Mouse (Mus musculus): ENCODE data around the gene Nat14. TPM values are rescaled to one million over a fixed set of nuclear protein-coding genes. Genes with fewer than 3 reads are reported as not detected.
"Not testable (repeated sequence)": the region's sequence is repeated elsewhere in the genome, so short reads cannot be mapped to it uniquely, and the experiment has no call there.

Gene Nat14
- 15.1 and 16.6 TPM in 2 replicates for polyA plus RNA-seq (2016; fragmentation: Nextera tagmentation; extraction: Ambion mirVana)

DNA sequence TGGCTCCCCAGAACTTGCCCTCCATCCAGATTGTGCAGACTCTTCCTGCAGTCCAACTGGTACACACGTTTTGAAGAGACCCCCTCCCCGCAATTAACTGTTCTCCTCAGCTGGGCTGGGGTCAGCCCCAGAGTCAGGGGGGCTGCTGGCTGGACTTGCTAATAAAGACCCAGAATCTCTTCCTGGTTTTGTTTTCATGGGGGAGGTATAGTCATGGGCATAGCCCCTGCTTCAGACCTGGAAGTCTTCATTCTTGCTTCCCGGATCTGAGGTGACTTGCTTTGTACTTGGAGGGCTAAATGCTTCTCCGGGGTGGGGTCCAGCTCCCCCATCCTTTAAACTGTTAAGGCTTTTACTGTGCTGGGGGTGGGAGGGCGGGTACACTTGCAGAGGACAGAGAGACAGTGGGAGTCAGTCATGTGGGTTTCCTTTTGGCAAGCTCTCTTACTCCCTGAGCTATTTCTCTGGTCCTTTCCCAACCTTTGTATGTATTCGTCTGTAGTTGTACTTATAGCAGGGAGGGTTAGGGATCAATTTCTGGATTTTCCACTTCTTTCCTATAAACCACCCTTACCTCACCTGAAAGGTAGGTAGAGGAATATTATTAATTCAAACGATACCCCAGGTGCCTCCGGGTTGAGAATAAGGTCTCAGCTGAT lies at the start of gene Nat14:
Nat14 (plus strand) TSS at position 205 of the 659 bp plus-strand sequence.
- WGBS: 24% methylated on average over 8 of the region's 8 CpGs
- H3K27me3 ChIP-seq: no peaks in the 10 kb centered on the region
- H3K27ac ChIP-seq (replicated peaks): peak within 1 kb of the TSS; percentile 98
- peaks cover 45% of the 10 kb centered on the region for H3K36me3 ChIP-seq
- peak within 1 kb of the TSS; percentile 40 for H3K4me3 ChIP-seq
- H3K9me3 ChIP-seq: no peaks in the 10 kb centered on the region
- H3K4me2 ChIP-seq (replicated peaks): peak within 1 kb of the TSS; percentile 78
- peaks cover 67% of the 10 kb centered on the region for H3K4me1 ChIP-seq
- H3K9ac ChIP-seq (replicated peaks): peak within 1 kb of the TSS; percentile 69
- no peak for ATAC-seq (ENCODE audit: low FRiP score, low read depth)

GRCm38 (mm10) chr7:4876753-4877221 lies 45.0 kb upstream of the Nat14 start, which contains the start of gene Isoc2a:
Gene Isoc2a (plus strand): TSS chr7:4877153.
- no peaks in the 10 kb centered on the region for H3K9me3 ChIP-seq
- H3K27ac ChIP-seq (replicated peaks): no peak within 1 kb of the TSS; the same call in 1 of the 2 replicates

DNA sequence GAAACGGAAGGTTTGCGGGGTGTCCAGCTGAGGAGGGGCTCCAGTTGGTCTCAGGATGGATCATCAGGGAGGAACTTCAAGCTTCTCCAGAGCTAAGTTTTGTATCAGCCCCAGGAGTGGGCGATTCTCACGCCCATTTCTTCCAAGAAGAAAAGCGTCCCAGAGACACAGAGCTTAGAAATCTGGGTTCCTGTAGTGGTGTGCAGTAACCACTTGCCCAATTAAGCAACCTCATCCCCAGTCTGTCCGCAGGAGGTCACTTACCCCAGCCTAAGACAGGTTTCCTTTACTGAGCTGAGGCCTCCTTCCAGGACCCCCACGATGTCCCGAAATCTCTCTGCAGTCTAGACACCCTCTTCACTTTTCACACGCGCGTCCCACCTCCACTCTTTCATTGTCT lies 44.6 kb upstream of the Nat14 start:
- no peak overlapping the region; the same call in 1 of the 2 replicates for H3K9ac ChIP-seq (replicated peaks)
- WGBS: 9% methylated on average over 11 of the region's 11 CpGs
- H3K36me3 ChIP-seq: no peaks in the 10 kb centered on the region
- peaks cover 14% of the 10 kb centered on the region for H3K4me1 ChIP-seq
- H3K4me3 ChIP-seq: peak overlapping the region; percentile 50
- ATAC-seq (ENCODE audit: low FRiP score, low read depth): peak; percentile 47
- H3K27me3 ChIP-seq: peaks cover 6% of the 10 kb centered on the region; the same call in 1 of the 2 replicates
- H3K4me2 ChIP-seq (replicated peaks): peak overlapping the region; percentile 84
- 0 out of 2 replicates have a peak, but pooled peaks cover 4% of the 10 kb centered on the region for H3K9me3 ChIP-seq
- H3K27ac ChIP-seq (replicated peaks): no peak overlapping the region

More at GRCm38 (mm10) chr7:4876753-4877221, 45.0 kb upstream of the Nat14 start, which contains the start of gene Isoc2a:
- peak; percentile 100 for ATAC-seq (ENCODE audit: low FRiP score, low read depth)
- H3K9ac ChIP-seq (replicated peaks): peak within 1 kb of the TSS; percentile 28; the same call in 1 of the 2 replicates
- peaks cover 14% of the 10 kb centered on the region for H3K4me1 ChIP-seq
- peak within 1 kb of the TSS; percentile 84 for H3K4me2 ChIP-seq (replicated peaks)
- 1% methylated on average over 22 of the region's 22 CpGs for WGBS
- no peaks in the 10 kb centered on the region for H3K36me3 ChIP-seq
- H3K27me3 ChIP-seq: peaks cover 6% of the 10 kb centered on the region; the same call in 1 of the 2 replicates
- H3K4me3 ChIP-seq: peak within 1 kb of the TSS; percentile 50

DNA sequence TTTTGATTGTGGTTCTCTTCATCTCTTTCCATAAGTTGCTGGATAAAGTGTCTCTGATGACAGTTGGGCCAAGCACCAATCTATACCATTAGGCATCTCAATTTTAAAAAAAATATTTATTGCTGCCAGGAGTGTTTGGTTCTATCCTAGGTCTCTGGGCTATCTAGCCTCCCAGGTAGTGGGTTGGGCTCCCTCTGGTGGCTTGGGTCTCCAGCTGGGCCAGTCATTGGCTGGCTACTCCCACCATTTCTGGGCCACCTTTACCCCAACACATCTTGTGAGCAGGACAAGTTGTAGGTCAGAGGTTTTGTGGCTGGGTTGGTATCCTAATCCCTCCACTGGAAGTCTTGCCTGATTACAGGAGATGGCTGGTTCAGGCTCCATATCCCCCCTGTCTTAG lies 43.6 kb upstream of the Nat14 start:
- Histone ChIP-seq H3K9me3 (0 out of 2 replicates have a peak, but pooled peaks cover 5% of the 10 kb centered on the region), H3K27me3 (peaks cover 6% of the 10 kb centered on the region; the same call in 1 of the 2 replicates), H3K4me3 (no peak overlapping the region), H3K4me2 (replicated peaks) (no peak overlapping the region), H3K36me3 (no peaks in the 10 kb centered on the region), H3K27ac (replicated peaks) (no peak overlapping the region), H3K4me1 (peaks cover 14% of the 10 kb centered on the region), H3K9ac (replicated peaks) (no peak overlapping the region)
- ATAC-seq (ENCODE audit: low FRiP score, low read depth): no peak

- H3K36me3 ChIP-seq; H3K27me3 ChIP-seq; H3K9me3 ChIP-seq; H3K9ac ChIP-seq (replicated peaks); H3K4me2 ChIP-seq (replicated peaks); ATAC-seq (ENCODE audit: low FRiP score, low read depth); H3K27ac ChIP-seq (replicated peaks); H3K4me3 ChIP-seq: not testable (repeated sequence)
- WGBS: 81% methylated on average over 1 of the region's 1 CpGs
- peaks cover 14% of the 10 kb centered on the region for H3K4me1 ChIP-seq
Measured at GRCm38 (mm10) chr7:4879036-4879435, 42.8 kb upstream of the Nat14 start.

DNA sequence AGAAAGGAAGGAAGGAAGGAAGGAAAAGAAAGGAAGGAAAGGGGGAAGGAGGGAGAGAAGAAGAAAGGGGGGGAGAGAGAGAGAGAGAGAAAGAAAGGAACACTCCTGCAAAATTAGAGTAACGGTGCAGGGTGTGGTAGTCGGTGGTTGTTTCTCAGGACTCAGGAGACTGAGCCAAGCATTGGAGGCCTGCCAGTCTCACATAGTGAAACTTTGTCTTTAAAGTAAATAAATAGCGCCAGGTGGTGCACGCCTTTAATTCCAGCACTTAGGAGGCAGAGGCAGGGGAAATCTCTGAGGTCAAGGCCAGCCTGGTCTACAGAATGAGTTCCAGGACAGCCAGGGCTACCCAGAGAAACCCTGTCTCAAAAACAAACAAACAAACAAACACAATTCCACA lies 35.1 kb upstream of the Nat14 start:
- H3K9ac ChIP-seq (replicated peaks): no peak overlapping the region
- H3K4me1 ChIP-seq: no peaks in the 10 kb centered on the region
- 87% methylated on average over 4 of the region's 4 CpGs for WGBS
- H3K4me2 ChIP-seq (replicated peaks): no peak overlapping the region
- no peak for ATAC-seq (ENCODE audit: low FRiP score, low read depth)
- H3K36me3 ChIP-seq: no peaks in the 10 kb centered on the region
- H3K9me3 ChIP-seq: 0 out of 2 replicates have a peak, but pooled peaks cover 5% of the 10 kb centered on the region
- H3K27ac ChIP-seq (replicated peaks): no peak overlapping the region
- no peaks in the 10 kb centered on the region for H3K27me3 ChIP-seq
- no peak overlapping the region for H3K4me3 ChIP-seq

GRCm38 (mm10) chr7:4895186-4895585 lies 26.6 kb upstream of the Nat14 start:
- Histone ChIP-seq H3K27ac (replicated peaks) (no peak overlapping the region), H3K9ac (replicated peaks) (no peak overlapping the region), H3K4me2 (replicated peaks) (no peak overlapping the region), H3K4me1 (peaks cover 6% of the 10 kb centered on the region; the same call in 1 of the 2 replicates), H3K4me3 (no peak overlapping the region), H3K36me3 (no peaks in the 10 kb centered on the region), H3K9me3 (no peaks in the 10 kb centered on the region), H3K27me3 (peaks cover 16% of the 10 kb centered on the region)
- ATAC-seq (ENCODE audit: low FRiP score, low read depth): no peak
- 72% methylated on average over 11 of the region's 11 CpGs for WGBS

DNA sequence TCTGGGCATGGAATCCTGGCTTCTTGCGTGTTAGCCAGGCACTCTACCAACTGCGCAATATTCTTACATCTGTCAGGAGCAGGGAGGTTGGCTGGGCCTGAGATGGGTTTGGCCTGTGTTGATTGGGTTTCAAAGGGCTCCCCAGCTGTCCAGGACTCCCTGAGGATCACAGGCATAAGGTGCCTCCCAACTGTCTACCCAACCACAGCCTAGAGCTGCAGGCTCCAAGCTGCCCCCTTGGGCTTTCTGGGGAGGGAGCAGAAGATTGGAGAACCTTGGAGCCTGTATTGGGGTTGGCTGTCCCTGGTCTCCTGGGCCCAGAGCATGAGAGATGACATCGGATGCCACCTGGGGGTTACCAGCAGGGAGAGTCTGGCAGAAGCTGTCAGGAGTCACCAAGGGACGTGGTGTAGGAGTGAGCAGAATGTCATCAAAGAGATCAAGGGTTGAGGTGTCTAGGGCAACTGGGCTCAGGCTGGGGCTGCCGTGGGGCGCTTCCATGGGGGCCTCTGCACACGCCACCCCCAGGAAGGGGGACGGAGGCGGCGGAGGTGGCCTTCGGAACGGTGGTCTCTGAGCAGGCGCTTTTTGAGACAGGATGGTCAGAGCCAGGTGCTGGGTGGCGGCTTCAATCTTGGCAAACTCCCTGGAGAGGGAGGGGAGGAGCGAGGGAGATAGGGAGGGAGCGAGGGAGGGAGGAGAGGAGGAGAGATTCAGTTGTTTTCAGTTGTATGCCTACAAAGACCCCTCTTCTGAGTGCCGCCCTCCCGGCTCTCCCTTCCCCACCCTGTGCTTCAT lies 22.8 kb upstream of the Nat14 start:
- H3K27me3 ChIP-seq: peaks cover 16% of the 10 kb centered on the region
- no peak overlapping the region for H3K9ac ChIP-seq (replicated peaks)
- peak; percentile 54 for ATAC-seq (ENCODE audit: low FRiP score, low read depth)
- 0 out of 2 replicates have a peak, but pooled peaks cover 3% of the 10 kb centered on the region for H3K9me3 ChIP-seq
- H3K4me2 ChIP-seq (replicated peaks): peak overlapping the region; percentile 48
- H3K27ac ChIP-seq (replicated peaks): no peak overlapping the region
- peaks cover 6% of the 10 kb centered on the region; the same call in 1 of the 2 replicates for H3K4me1 ChIP-seq
- WGBS: 22% methylated on average over 15 of the region's 18 CpGs
- H3K4me3 ChIP-seq: peak overlapping the region; percentile 19
- no peaks in the 10 kb centered on the region for H3K36me3 ChIP-seq

DNA sequence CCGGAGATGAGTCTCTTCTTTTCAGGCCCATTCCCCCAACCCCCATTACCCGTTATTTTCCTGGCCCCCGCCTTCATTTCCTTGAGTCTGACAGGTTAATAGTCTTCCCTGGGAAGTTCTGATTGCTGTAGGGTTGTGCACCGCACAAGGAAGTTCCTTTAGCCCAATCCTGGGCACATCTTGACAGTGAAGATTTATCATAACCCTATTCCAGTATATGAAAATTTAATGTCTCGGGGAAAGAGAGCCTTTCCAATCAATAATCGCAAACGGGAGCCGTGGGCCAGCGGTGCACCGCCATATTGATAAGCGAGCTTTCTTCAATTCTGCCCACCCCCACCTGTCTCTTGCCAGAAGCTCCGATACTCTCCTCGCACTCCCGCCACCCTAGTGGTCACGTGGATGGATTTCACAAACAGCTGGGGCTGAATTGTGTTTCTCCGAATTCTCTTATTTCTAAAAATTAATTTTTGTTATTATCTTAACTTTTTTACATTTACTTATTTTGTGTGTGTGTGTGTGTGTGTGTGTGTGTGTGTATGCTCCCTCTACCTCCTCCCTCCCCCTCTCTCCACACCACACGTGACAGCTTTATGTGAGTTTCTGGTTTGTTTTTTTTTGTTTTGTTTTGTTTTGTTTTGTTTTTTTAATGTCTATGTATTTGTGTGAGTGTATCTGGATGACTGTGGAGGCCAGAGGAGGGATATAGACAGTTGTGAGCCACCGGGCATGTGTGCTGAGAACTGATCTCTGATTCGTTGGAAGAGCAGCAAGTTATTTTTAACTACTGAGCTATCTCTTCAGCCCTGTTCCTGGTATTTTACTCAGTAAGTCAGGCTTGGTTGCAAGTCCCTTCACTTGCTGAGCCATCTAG lies 21.9 kb upstream of the Nat14 start:
- Histone ChIP-seq H3K9me3 (peaks cover 6% of the 10 kb centered on the region; the same call in 1 of the 2 replicates), H3K36me3 (no peaks in the 10 kb centered on the region), H3K9ac (replicated peaks) (peak overlapping the region; percentile 37), H3K27ac (replicated peaks) (no peak overlapping the region), H3K27me3 (peaks cover 16% of the 10 kb centered on the region), H3K4me2 (replicated peaks) (peak overlapping the region; percentile 48), H3K4me3 (peak overlapping the region; percentile 19), H3K4me1 (peaks cover 6% of the 10 kb centered on the region; the same call in 1 of the 2 replicates)
- WGBS: 7% methylated on average over 19 of the region's 19 CpGs
- no peak for ATAC-seq (ENCODE audit: low FRiP score, low read depth)

- Histone ChIP-seq H3K9ac (replicated peaks) (no peak overlapping the region), H3K4me3 (no peak overlapping the region), H3K4me1 (peaks cover 6% of the 10 kb centered on the region; the same call in 1 of the 2 replicates), H3K36me3 (no peaks in the 10 kb centered on the region), H3K9me3 (peaks cover 6% of the 10 kb centered on the region; the same call in 1 of the 2 replicates), H3K27me3 (peaks cover 16% of the 10 kb centered on the region), H3K27ac (replicated peaks) (no peak overlapping the region), H3K4me2 (replicated peaks) (peak overlapping the region; percentile 48)
- ATAC-seq (ENCODE audit: low FRiP score, low read depth): no peak
- WGBS: 14% methylated on average over 11 of the region's 11 CpGs
Measured at GRCm38 (mm10) chr7:4900523-4900851, 21.3 kb upstream of the Nat14 start.

DNA sequence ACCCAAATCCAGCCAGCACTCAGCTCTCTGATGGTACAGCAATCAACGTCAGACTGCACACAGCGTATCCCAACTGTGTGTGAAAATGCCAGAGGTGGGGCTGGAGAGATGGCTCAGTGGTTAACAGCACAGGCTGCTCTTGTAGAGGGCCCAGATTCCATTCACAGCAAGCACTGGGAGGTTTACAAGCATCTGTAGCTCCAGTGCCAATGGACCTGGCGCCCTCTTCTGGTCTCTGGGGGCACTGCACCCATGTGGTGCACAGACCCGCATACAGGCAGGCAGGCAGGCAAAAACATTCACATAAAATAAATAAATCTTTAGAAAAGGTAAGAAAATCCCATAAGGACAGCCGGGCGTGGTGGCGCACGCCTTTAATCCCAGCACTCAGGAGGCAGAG lies 20.7 kb upstream of the Nat14 start:
- no peak overlapping the region for H3K4me3 ChIP-seq
- peaks cover 6% of the 10 kb centered on the region; the same call in 1 of the 2 replicates for H3K4me1 ChIP-seq
- no peak overlapping the region for H3K4me2 ChIP-seq (replicated peaks)
- no peaks in the 10 kb centered on the region for H3K36me3 ChIP-seq
- H3K27ac ChIP-seq (replicated peaks): no peak overlapping the region
- H3K27me3 ChIP-seq: peaks cover 16% of the 10 kb centered on the region
- peaks cover 6% of the 10 kb centered on the region; the same call in 1 of the 2 replicates for H3K9me3 ChIP-seq
- no peak for ATAC-seq (ENCODE audit: low FRiP score, low read depth)
- H3K9ac ChIP-seq (replicated peaks): no peak overlapping the region
- WGBS: 45% methylated on average over 8 of the region's 8 CpGs

Data from midbrain, embryonic 12.5 days (tissue).